Mouse (Mus musculus): Measurements from ENCODE around the gene Gm20538. TPM values are rescaled to one million over a fixed set of nuclear protein-coding genes. Genes with fewer than 3 reads are reported as not detected.

The Gm20538 gene
- total and polyA plus RNA-seq, 3 experiments, result not detected

DNA sequence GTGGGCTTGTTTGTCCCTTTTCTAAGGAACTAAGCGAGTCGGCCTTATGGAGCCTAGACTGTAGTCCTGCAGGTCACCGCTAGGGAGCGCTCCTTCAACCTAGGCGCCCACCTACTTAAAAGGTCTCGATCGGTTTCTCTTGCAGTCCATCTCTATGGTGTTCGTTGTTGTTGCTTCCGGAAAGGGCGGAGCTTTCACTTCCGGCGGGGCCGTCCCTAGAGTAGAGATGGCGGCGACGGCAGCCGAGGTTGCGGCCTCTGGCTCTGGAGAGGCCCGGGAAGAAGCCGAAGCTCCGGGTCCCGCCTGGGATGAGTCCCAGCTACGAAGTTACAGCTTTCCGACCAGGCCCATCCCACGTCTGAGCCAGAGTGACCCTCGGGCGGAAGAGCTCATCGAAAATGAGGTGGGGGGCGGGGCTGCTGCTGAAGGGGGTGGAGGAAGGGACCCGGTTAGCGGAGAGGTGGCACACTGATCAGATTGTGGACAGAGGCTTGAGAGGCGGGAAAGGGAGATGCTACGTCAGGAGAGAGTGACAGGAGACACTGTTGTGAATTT lies 10.1 kb upstream of the Gm20538 start, which contains the start of gene Hif1an (continued):
- no peak for TF ChIP-seq MEF2A (IDR thresholded peaks at IDR 0.05; ENCODE audit: extremely low read depth, insufficient replicate concordance, low read depth, low read length, poor library complexity, severe bottlenecking)
- peak; percentile 89; the same call in 1 of the 2 replicates for TF ChIP-seq MAZ (IDR thresholded peaks at IDR 0.05; ENCODE audit: low read depth, low read length)
- no peak for TF ChIP-seq POLR2AphosphoS5 (IDR thresholded peaks at IDR 0.05; ENCODE audit: borderline replicate concordance, low read depth, low read length)
- TF ChIP-seq NELFE (IDR thresholded peaks at IDR 0.05; ENCODE audit: low read depth, low read length), result peak; percentile 96
- peak; percentile 98 to 99 for TF ChIP-seq POLR2A (IDR thresholded peaks at IDR 0.05; ENCODE audit: control insufficient read depth in 1 of 2, insufficient read depth in 1 of 2, low read depth in 1 of 2, low read length in 2 of 2, poor library complexity in 1 of 2)
- TF ChIP-seq ZNF384 (IDR thresholded peaks at IDR 0.05; ENCODE audit: low read depth, low read length), result no peak
- TF ChIP-seq ELF1 (IDR thresholded peaks at IDR 0.05; ENCODE audit: low read depth, low read length), result peak; percentile 86
- TF ChIP-seq USF1 (IDR thresholded peaks at IDR 0.05; ENCODE audit: low read depth, low read length), result no peak
- TF ChIP-seq UBTF (IDR thresholded peaks at IDR 0.05; ENCODE audit: borderline replicate concordance, insufficient read depth, low read depth, low read length), result no peak
- TF ChIP-seq SIN3A (IDR thresholded peaks at IDR 0.05; ENCODE audit: low read length), result peak; percentile 95
- no peak for TF ChIP-seq TAL1 (IDR thresholded peaks at IDR 0.05; ENCODE audit: low read length)
- peak; percentile 96 to 100 (median 97) for TF ChIP-seq CTCF (IDR thresholded peaks at IDR 0.05 in 2 of 3, conservative IDR thresholded peaks at IDR 0.05 in 1 of 3; ENCODE audit: control insufficient read depth in 1 of 3, insufficient read depth in 1 of 3, low read depth in 2 of 3, low read length in 3 of 3, poor library complexity in 1 of 3, severe bottlenecking in 1 of 3)
- peak; percentile 95 for TF ChIP-seq TBP (IDR thresholded peaks at IDR 0.05; ENCODE audit: low read depth, low read length)
- no peak for TF ChIP-seq ZKSCAN1 (IDR thresholded peaks at IDR 0.05; ENCODE audit: low read depth, low read length)
- TF ChIP-seq ETS1 (IDR thresholded peaks at IDR 0.05; ENCODE audit: low read depth, low read length), result peak; percentile 48; the same call in 1 of the 2 replicates
- TF ChIP-seq POLR2AphosphoS2 (IDR thresholded peaks at IDR 0.05; ENCODE audit: low read length), result peak; percentile 95
- TF ChIP-seq SMC3 (IDR thresholded peaks at IDR 0.05; ENCODE audit: low read depth, low read length), result peak; percentile 20; the same call in 1 of the 2 replicates
- TF ChIP-seq MYC (IDR thresholded peaks at IDR 0.05; ENCODE audit: low read depth, low read length), result peak; percentile 62; the same call in 1 of the 2 replicates
- no peak for TF ChIP-seq JUND (IDR thresholded peaks at IDR 0.05; ENCODE audit: low read depth, low read length)

DNA sequence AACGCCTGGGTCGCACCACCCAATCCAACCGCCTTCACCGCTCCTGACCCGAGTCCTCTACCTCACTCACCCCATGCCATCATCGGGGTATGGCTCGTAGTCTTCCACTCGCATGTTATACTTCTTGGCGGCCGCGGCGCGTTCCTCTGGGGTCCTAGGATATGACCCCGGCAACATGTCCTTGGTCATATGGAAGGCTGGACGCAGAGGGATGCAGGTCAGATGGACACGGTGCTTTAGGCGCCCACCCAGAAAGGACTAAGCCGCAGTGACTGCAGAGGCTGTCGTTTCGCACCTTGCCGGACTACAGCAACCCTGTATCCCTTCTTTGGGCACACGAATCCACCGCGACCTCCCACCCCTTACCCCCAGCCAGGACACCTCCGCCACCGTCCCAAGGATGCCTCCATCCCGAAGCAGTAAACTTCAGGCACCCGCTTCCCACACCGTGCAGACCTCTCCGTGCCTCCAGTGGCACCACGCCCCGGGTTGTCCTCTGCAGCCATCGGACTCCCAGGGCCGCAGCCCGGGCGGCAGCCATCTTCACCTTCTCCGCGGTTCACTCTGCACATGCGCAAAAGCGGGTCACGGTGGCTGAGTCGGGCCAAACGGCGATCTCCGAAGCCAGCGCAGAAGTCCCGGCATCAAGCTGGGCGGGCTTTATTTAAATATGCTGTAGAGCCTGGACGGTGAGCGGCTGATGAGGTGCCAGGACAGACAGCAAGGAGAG lies 2.4 kb upstream of the Gm20538 start, which contains the start of gene Ndufb8:
TSS of gene Ndufb8 (minus strand) at position 580 of the 730 bp plus-strand sequence.
- DNase-seq (ENCODE audit: low read depth, low spot score), result peak; percentile 98
- Histone ChIP-seq H3K36me3 (ENCODE audit: control insufficient read depth in 1 of 2, insufficient read depth in 2 of 2, low read length in 2 of 2) (peaks cover 9 to 13% of the 10 kb centered on the region in 2 experiments), H3K27ac (ENCODE audit: control insufficient read depth, low read depth, low read length) (peak within 1 kb of the TSS; percentile 77), H3K9me3 (replicated peaks; ENCODE audit: insufficient read depth, low read length) (no peaks in the 10 kb centered on the region), H3K9ac (ENCODE audit: control insufficient read depth, low read depth, low read length, poor library complexity, severe bottlenecking) (peak within 1 kb of the TSS; percentile 83), H3K4me3 (ENCODE audit: control insufficient read depth in 1 of 2, insufficient read depth in 1 of 2, low read depth in 2 of 2, low read length in 2 of 2) (peak within 1 kb of the TSS; percentile 85 to 88), H3K4me1 (ENCODE audit: control insufficient read depth in 1 of 2, insufficient read depth in 2 of 2, low read length in 2 of 2) (peaks cover 2 to 10% of the 10 kb centered on the region in 2 experiments; a peak in 2 of 4 replicates), H3K79me2 (ENCODE audit: control insufficient read depth, insufficient read depth, low read length, poor library complexity) (peaks cover 19% of the 10 kb centered on the region), H3K27me3 (ENCODE audit: control insufficient read depth in 1 of 2, insufficient read depth in 2 of 2, low read length in 2 of 2) (no peaks in the 10 kb centered on the region)
- TF ChIP-seq POLR2AphosphoS5 (IDR thresholded peaks at IDR 0.05; ENCODE audit: borderline replicate concordance, low read depth, low read length) (no peak), ZMIZ1 (IDR thresholded peaks at IDR 0.05; ENCODE audit: low read depth, low read length) (peak; percentile 96), MYB (IDR thresholded peaks at IDR 0.05; ENCODE audit: low read depth, low read length) (no peak), SMC3 (IDR thresholded peaks at IDR 0.05; ENCODE audit: low read depth, low read length) (no peak), ZC3H11A (IDR thresholded peaks at IDR 0.05; ENCODE audit: low read depth, low read length) (no peak), MAZ (IDR thresholded peaks at IDR 0.05; ENCODE audit: low read depth, low read length) (no peak; the same call in 1 of the 2 replicates), CTCF (IDR thresholded peaks at IDR 0.05 in 2 of 3, conservative IDR thresholded peaks at IDR 0.05 in 1 of 3; ENCODE audit: control insufficient read depth in 1 of 3, insufficient read depth in 1 of 3, low read depth in 2 of 3, low read length in 3 of 3, poor library complexity in 1 of 3, severe bottlenecking in 1 of 3) (no peak), NELFE (IDR thresholded peaks at IDR 0.05; ENCODE audit: low read depth, low read length) (peak; percentile 99), TBP (IDR thresholded peaks at IDR 0.05; ENCODE audit: low read depth, low read length) (peak; percentile 91), EP300 (IDR thresholded peaks at IDR 0.05; ENCODE audit: low read depth in 1 of 2, low read length in 2 of 2) (peak in 1 of 2 experiments; percentile 9; a peak in 2 of 4 replicates), HCFC1 (IDR thresholded peaks at IDR 0.05; ENCODE audit: low read depth, low read length) (peak; percentile 92), ZNF384 (IDR thresholded peaks at IDR 0.05; ENCODE audit: low read depth, low read length) (no peak), ELF1 (IDR thresholded peaks at IDR 0.05; ENCODE audit: low read depth, low read length) (0 out of 2 replicates have a peak, but pooled peaks have one; percentile 28), RAD21 (IDR thresholded peaks at IDR 0.05; ENCODE audit: low read depth, low read length) (no peak), POLR2AphosphoS2 (IDR thresholded peaks at IDR 0.05; ENCODE audit: low read length) (peak; percentile 93), GABPA (IDR thresholded peaks at IDR 0.05; ENCODE audit: low read depth, low read length) (no peak), MEF2A (IDR thresholded peaks at IDR 0.05; ENCODE audit: extremely low read depth, insufficient replicate concordance, low read depth, low read length, poor library complexity, severe bottlenecking) (peak; percentile 18; the same call in 1 of the 2 replicates), MXI1 (IDR thresholded peaks at IDR 0.05; ENCODE audit: low read depth, low read length) (peak; percentile 68; the same call in 1 of the 2 replicates), MYC (IDR thresholded peaks at IDR 0.05; ENCODE audit: low read depth, low read length) (no peak), E2F4 (IDR thresholded peaks at IDR 0.05; ENCODE audit: borderline replicate concordance, low read depth, low read length) (peak; percentile 90), TCF12 (IDR thresholded peaks at IDR 0.05; ENCODE audit: low read depth, low read length) (peak; percentile 83), ZKSCAN1 (IDR thresholded peaks at IDR 0.05; ENCODE audit: low read depth, low read length) (no peak)

All from MEL (cell line).